Mouse (Mus musculus): ENCODE data around the gene Gm21822. TPM values are rescaled to one million over a fixed set of nuclear protein-coding genes. Genes with fewer than 3 reads are reported as not detected.

Gene Gm21822
- polyA plus RNA-seq (2017; shearing (Covaris generic)): not detected

GRCm38 (mm10) chrY:18654182-18654581 is at the start of gene Gm21822:
TSS of gene Gm21822 (plus strand) at chrY:18654482.

